In the genomic region with DNA sequence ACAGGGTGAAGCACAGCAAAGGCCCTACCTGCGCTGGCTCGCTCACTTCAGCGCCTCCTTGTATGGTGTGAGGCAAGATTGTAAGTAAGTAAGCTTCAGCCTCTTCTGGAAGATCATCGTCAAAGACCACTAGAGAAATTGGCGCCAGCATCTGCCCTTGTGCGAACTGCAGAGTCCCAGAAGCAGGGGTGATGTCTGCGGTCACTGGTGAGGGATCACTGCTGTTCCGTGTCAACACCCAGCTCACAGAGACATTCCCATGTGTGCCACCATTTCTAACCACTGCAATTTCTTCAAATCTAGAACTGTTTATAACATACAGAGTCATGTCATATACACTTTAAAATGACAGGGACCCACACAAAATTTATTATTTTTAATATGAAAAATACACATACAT, we compare ENCODE assay signal across 23 mouse cellular contexts. TPM values are rescaled to one million over a fixed set of nuclear protein-coding genes. Genes with fewer than 3 reads are reported as not detected.
"Had no signal": no experiment of that assay in that cellular context is flagged by ENCODE, and none has a peak within 500 bp of the region (broad histone marks: within the 10 kb centered on the region; RNA-seq: fewer than 3 reads in every experiment).

No protein-coding gene starts in this region.

- H3K9me3 ChIP-seq: limb, embryonic 12.5 days; limb, embryonic 15.5 days; midbrain, embryonic 12.5 days; midbrain, embryonic 15.5 days; neural tube, embryonic 12.5 days; neural tube, embryonic 15.5 days had no signal

- H3K9ac ChIP-seq: limb, embryonic 12.5 days; limb, embryonic 15.5 days; liver, embryonic 14.5 days; liver, postnatal 0 days; midbrain, embryonic 12.5 days; midbrain, embryonic 15.5 days; neural tube, embryonic 12.5 days; neural tube, embryonic 15.5 days had no signal

- DNase-seq: kidney, postnatal 36 days; left cerebral cortex, postnatal 4 days; liver, postnatal 0 days; lung, postnatal 14 days; right cerebral cortex, adult 18-20 months; right cerebral cortex, postnatal 14 days; right cerebral cortex, postnatal 4 days; thymus, adult 2 months; thymus, postnatal 14 days; thymus, postnatal 4 days had no signal

- H3K4me2 ChIP-seq: limb, embryonic 12.5 days; limb, embryonic 15.5 days; liver, embryonic 11.5 days; midbrain, embryonic 12.5 days; midbrain, embryonic 15.5 days; neural tube, embryonic 12.5 days; neural tube, embryonic 15.5 days had no signal

- H3K4me1 ChIP-seq: limb, embryonic 12.5 days; limb, embryonic 15.5 days; midbrain, embryonic 12.5 days; midbrain, embryonic 15.5 days; neural tube, embryonic 12.5 days; neural tube, embryonic 15.5 days had no signal

- H3K4me3 ChIP-seq: limb, embryonic 12.5 days; limb, embryonic 15.5 days; midbrain, embryonic 12.5 days; midbrain, embryonic 15.5 days; neural tube, embryonic 12.5 days; neural tube, embryonic 15.5 days had no signal

- ATAC-seq: hindbrain, postnatal 0 days; inflammation-experienced regulatory T-cells, adult 6 months; intestine, embryonic 16.5 days; liver, postnatal 0 days; midbrain, embryonic 15.5 days had no signal

- H3K27me3 ChIP-seq: limb, embryonic 12.5 days; limb, embryonic 15.5 days; midbrain, embryonic 12.5 days; midbrain, embryonic 15.5 days; neural tube, embryonic 12.5 days; neural tube, embryonic 15.5 days had no signal

- H3K27ac ChIP-seq: hindbrain, postnatal 0 days; limb, embryonic 12.5 days; limb, embryonic 15.5 days; liver, embryonic 14.5 days; macrophage; midbrain, embryonic 12.5 days; midbrain, embryonic 15.5 days; neural tube, embryonic 12.5 days; neural tube, embryonic 15.5 days; stomach, postnatal 0 days had no signal

- H3K36me3 ChIP-seq: limb, embryonic 12.5 days; limb, embryonic 15.5 days; midbrain, embryonic 15.5 days; neural tube, embryonic 15.5 days had no signal

RNA-seq across cellular contexts. Expression of gene Adgrv1, which starts 54.3 kb away (rescaled TPM):
- polyA plus RNA-seq: macrophage had no signal
